Mouse (Mus musculus) olfactory bulb, adult 2 months (tissue): ENCODE results near the gene Cd200r3. TPM values are rescaled to one million over a fixed set of nuclear protein-coding genes. Genes with fewer than 3 reads are reported as not detected.

ENCODE experiments used
- H3K27ac ChIP-seq: fragments of 200-500 bp; 2 replicates; pipeline ENCODE4 v1.5.1; 2012; ENCODE audit warnings: low read depth, low read length; ENCODE audit not compliant: insufficient read depth
- H3K4me1 ChIP-seq: fragments of 200-500 bp; 2 replicates; pipeline ENCODE4 v1.6.1; 2012; ENCODE audit warnings: low read length; ENCODE audit not compliant: control insufficient read depth, insufficient read depth
- H3K4me3 ChIP-seq: fragments of 200-500 bp; 2 replicates; pipeline ENCODE4 v1.5.1; 2012; ENCODE audit warnings: mild to moderate bottlenecking, low read depth, low read length, moderate library complexity; ENCODE audit not compliant: insufficient read depth
- CTCF ChIP-seq: fragments of 200-500 bp; IDR thresholded peaks from 2 replicates; pipeline ENCODE4 v1.5.1; 2012; ENCODE audit warnings: low read depth, mild to moderate bottlenecking, low read length, moderate library complexity; ENCODE audit not compliant: insufficient read depth
- POLR2A ChIP-seq: fragments of 200-500 bp; IDR thresholded peaks from 2 replicates; pipeline ENCODE4 v1.6.1; 2012; ENCODE audit warnings: mild to moderate bottlenecking, low read depth, low read length, moderate library complexity; ENCODE audit not compliant: insufficient read depth
- WGBS: fragments of 180-500 bp; shearing (Covaris S2); methylation state at CpG from one replicate; pipeline ENCODE4 v1.1.7; 2018; 5-methylcytosine and 5-hydroxymethylcytosine counted together
- polyA plus RNA-seq: library from polyadenylated mRNA; stranded (reverse); fragments of >200 nt; gene quantifications from 2 replicates; pipeline ENCODE4 v1.2.4, GENCODE M21; 2012; ENCODE audit warnings: low replicate concordance; ENCODE audit not compliant: missing spikeins, insufficient read depth, insufficient read length

Cd200r3 gene
- polyA plus RNA-seq, result not detected in 2 replicates

GRCm38 (mm10) chr16:44943468-44943867 lies at the start of gene Cd200r3:
Gene Cd200r3, plus strand, starts transcription at chr16:44943678.
- TF ChIP-seq POLR2A (no peak), CTCF (no peak)

GRCm38 (mm10) chr16:44932016-44932415 lies 11.5 kb upstream of the Cd200r3 start:
- H3K4me1 ChIP-seq, result no peaks in the 10 kb centered on the region
- no peak overlapping the region for H3K4me3 ChIP-seq
- H3K27ac ChIP-seq, result no peak overlapping the region
- 76% methylated on average over 1 of the region's 1 CpGs for WGBS
- TF ChIP-seq CTCF (no peak), POLR2A (no peak)

More at GRCm38 (mm10) chr16:44943468-44943867, at the start of gene Cd200r3:
- Histone ChIP-seq H3K4me1 (no peaks in the 10 kb centered on the region), H3K4me3 (no peak within 1 kb of the TSS), H3K27ac (no peak within 1 kb of the TSS)
- 87% methylated on average over 3 of the region's 3 CpGs for WGBS

DNA sequence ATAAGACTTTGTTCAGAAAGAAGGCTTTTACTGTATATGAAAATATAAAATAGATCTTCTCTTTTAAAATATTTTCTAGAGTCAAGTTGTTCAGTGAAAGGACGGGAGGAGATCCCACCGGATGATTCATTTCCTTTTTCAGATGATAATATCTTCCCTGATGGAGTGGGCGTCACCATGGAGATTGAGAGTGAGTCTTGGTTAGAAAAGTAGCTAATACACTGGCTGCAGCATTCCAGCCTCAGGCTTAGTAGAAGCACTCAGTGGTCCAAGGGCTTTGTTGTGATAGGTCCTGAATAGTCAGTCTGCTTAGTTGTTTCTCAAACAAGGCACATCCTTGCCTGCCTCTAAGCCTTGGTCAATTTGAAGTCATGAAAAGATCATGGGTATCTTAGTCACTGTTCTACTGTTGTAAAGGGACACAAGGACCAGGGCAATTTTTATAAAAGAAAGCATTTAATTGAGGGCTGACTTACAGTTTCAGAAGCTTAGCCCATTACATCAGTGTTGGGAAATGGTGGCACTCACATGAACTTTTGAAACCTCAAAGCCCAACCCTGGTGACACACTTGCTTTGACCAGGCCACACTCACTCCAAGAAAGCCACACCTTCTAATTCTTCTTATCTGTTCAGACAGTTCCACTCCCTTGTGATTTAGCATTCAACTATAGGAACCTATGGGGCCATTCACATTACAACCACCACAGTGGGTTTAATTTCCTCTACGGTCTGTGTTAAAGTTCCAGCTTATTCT lies 8.1 kb downstream of the Cd200r3 start:
- no peaks in the 10 kb centered on the region for H3K4me1 ChIP-seq
- no peak overlapping the region for H3K27ac ChIP-seq
- TF ChIP-seq CTCF, result no peak
- TF ChIP-seq POLR2A, result no peak
- WGBS, result 48% methylated on average over 4 of the region's 4 CpGs
- H3K4me3 ChIP-seq, result no peak overlapping the region

DNA sequence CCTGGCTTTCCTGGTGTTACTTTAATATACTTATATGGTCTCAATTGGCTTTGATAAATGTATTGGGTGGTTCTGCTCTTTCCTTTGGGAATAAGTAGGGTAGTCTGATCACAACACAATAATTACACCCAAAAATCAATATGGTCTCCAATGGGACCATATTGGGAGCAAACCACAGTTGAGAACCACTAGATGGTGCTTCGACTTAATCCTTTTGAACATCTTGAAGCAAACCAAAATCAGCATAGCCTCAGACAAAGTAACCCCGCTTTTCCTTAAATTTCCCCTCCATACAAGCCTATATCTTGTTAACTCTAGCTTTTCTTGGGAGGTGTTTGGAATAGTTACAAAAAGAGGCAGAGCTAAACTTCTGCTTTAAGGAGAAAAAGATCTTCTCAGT lies 18.8 kb downstream of the Cd200r3 start:
- Histone ChIP-seq H3K4me1 (no peaks in the 10 kb centered on the region), H3K27ac (no peak overlapping the region), H3K4me3 (no peak overlapping the region)
- TF ChIP-seq CTCF (no peak), POLR2A (no peak)
- WGBS, result 88% methylated on average over 2 of the region's 2 CpGs

GRCm38 (mm10) chr16:44962777-44963176 lies 19.3 kb downstream of the Cd200r3 start:
- TF ChIP-seq CTCF, result no peak
- TF ChIP-seq POLR2A, result no peak
- H3K27ac ChIP-seq, result no peak overlapping the region
- H3K4me3 ChIP-seq, result no peak overlapping the region
- no peaks in the 10 kb centered on the region for H3K4me1 ChIP-seq
- 76% methylated on average over 2 of the region's 2 CpGs for WGBS

GRCm38 (mm10) chr16:44964526-44965374 lies 21.3 kb downstream of the Cd200r3 start:
- H3K27ac ChIP-seq, result no peak overlapping the region
- no peak for TF ChIP-seq POLR2A
- no peak for TF ChIP-seq CTCF
- H3K4me1 ChIP-seq, result no peaks in the 10 kb centered on the region
- WGBS, result 88% methylated on average over 6 of the region's 6 CpGs
- no peak overlapping the region for H3K4me3 ChIP-seq

- Histone ChIP-seq H3K4me1 (no peaks in the 10 kb centered on the region), H3K27ac (no peak overlapping the region), H3K4me3 (no peak overlapping the region)
- TF ChIP-seq CTCF, result no peak
- TF ChIP-seq POLR2A, result no peak
- 96% methylated on average over 8 of the region's 8 CpGs for WGBS
These were observed 21.9 kb downstream of the Cd200r3 start for GRCm38 (mm10) chr16:44965428-44965827.

DNA sequence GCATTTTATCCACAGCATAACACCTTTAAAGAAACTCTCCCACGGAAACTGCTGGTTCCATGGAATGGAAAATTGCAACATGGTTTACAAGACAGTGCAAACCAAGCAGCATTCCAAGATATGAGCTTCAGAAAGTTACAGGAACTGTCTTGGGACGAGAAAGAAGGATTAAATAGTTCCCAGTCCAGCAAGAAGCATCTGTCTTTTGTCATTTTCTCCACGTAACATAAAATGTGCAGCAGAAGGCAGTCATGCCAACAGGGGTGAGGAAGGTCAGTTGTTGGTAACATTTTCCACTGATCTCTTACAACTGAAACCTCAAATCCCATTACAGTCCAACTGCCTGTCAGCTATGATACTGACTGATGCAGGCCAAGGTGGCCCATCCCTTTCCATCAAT lies 22.4 kb downstream of the Cd200r3 start:
- Histone ChIP-seq H3K4me3 (no peak overlapping the region), H3K4me1 (no peaks in the 10 kb centered on the region), H3K27ac (no peak overlapping the region)
- TF ChIP-seq CTCF (no peak), POLR2A (no peak)
- WGBS, result 89% methylated on average over 3 of the region's 3 CpGs

GRCm38 (mm10) chr16:44966891-44967290 lies 23.4 kb downstream of the Cd200r3 start:
- 91% methylated on average over 4 of the region's 4 CpGs for WGBS
- no peak overlapping the region for H3K27ac ChIP-seq
- no peaks in the 10 kb centered on the region for H3K4me1 ChIP-seq
- H3K4me3 ChIP-seq, result no peak overlapping the region
- no peak for TF ChIP-seq POLR2A
- TF ChIP-seq CTCF, result no peak
